Mouse (Mus musculus) cerebellum, postnatal 14 days (tissue): ENCODE measurements at regions not wholly inside any gene's neighbourhood (a gene's known extent, or its start where the extent isn't known, plus 50 kb on each side); places are given as distances from the start of the nearest gene placed in this dataset.
"Not testable (repeated sequence)": the region's sequence is repeated elsewhere in the genome, so short reads cannot be mapped to it uniquely, and the experiment has no call there.

Source experiments
- DNase-seq, 2 experiments: peaks; one replicate each; pipeline ENCODE4 v3.0.0; 2021; ENCODE audit warnings: mixed read lengths in 2 of 2

DNA sequence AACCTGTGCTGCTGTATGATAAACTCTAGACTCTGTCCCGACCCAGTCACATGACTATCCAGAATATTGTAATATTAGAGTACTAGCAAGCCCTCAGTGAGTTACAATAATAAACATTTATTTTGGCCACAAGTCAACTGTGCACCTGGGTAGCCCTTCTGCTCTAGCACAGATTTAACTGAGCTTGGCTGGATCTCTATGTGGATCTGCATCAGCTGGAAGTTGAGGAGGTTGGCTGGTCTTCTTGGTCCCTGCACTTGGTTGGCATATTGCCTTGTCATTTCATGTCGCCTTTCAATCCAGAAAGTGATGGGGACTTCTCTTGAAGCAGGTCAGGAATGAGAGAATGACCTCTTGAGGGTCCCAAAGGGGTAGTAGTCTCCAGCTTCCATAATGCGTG is 191.5 kb downstream of the Kctd12 start:
- peak; percentile 45 to 73 for DNase-seq

DNA sequence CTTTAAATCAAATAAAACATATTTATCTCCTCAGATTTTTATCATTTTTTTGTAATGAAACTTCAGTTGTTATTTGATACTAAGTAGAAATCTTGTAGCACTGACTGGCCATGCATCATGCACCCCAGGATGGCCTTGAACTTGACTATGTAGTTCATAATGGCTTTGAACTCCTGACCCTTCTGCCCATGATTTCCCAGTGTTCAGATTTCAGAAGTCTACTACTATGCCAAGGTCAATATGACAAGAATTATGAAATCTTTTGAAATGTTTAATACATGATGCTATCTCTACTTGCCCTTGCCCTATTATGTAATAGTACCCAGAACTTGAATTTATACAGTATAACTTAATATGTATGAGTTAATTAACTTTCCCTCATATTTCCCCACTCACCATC is 200.2 kb downstream of the Kctd12 start:
- no peak for DNase-seq

DNA sequence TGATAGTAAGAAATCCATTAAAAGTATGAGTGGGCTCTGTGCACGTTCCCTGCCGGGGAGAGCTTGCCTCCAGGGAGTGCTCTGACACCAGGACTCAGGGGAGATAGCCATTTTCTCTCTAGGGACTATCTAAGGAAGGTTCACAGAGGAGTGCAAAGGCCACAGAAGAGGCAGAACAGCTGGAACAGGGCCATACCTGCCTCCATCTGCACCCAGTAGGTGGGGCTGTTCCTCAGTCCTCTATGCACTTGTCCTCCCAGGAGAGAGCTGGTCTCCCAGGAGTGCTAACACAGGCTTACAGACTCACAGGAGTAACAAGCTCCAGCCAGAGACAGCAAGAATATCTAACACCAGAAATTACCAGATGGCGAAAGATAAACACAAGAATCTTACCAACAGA is 212.7 kb downstream of the Kctd12 start:
- peak; percentile 30 to 52 for DNase-seq

DNA sequence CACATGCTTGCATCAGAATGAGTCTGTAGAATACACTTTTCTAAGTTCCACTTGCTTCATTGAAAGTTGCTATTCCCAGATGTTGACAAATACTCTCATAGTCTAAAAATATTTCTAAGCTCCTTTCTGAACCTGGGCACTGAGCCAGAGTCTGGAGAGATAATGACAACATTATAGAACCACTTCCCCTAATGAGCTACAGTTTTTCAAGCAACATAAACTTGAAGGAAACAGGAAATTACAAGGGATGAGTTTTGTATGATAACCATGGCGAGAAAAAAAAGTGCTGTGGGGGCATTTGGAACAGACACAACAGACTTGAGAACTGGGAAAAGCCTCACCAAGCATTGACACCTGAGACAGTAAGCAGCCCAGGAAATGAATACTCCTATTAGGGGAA is 233.8 kb downstream of the Kctd12 start:
- no peak for DNase-seq

DNA sequence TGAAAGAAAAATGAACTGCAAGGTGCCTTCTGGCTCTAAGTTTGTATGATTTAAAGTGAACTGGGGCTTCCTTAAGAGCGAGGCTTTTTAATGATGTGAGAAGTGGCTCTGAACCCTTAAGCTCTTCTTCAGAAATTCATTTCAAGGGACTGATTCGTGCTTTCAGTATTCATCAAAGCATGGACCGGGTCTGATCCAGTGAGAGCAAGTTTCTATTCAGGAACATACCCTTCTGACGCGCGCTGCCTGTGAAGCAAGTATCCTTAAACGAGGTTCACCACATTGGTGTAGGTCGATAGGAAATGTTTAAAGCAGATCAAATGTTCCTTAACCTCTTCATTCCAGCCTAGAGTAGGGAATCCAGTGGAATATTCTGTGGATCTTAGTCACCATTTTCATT is 240.1 kb downstream of the Kctd12 start:
- no peak for DNase-seq

DNA sequence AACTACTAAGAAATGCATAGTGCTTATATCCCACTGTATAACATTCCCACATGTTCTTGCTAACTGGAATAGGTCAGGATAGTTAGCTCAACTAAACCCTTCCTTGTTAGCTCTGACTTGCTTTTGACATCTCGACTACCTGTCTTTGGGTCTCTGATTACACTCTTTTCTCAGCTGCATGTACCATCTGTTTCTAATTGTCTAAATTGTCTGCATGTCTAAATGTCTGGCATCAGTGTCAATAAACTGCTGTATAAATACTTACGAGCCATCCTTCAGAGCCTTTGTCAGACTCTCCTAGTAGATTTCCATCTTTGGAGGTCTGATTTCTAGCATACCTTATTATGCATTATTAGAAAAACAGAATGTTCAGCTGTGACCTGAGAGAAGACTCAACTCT is 245.8 kb downstream of the Kctd12 start:
- no peak for DNase-seq

DNA sequence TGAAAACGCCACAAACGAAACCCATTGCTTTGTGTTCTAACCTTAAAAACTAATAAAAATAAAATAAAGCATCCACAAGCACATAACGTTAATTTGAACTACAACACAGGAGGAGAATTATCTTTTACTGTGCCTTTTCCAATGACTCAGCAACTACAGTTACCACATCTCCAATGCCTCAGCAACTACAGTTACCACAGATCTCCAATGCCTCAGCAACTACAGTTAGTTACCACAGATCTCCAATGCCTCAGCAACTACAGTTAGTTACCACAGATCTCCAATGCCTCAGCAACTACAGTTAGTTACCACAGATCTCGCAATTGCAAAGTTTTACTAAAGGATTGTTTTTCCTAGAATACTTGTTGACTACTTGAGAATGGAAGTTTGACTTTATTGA is 248.7 kb downstream of the Kctd12 start:
- not testable (repeated sequence) for DNase-seq

DNA sequence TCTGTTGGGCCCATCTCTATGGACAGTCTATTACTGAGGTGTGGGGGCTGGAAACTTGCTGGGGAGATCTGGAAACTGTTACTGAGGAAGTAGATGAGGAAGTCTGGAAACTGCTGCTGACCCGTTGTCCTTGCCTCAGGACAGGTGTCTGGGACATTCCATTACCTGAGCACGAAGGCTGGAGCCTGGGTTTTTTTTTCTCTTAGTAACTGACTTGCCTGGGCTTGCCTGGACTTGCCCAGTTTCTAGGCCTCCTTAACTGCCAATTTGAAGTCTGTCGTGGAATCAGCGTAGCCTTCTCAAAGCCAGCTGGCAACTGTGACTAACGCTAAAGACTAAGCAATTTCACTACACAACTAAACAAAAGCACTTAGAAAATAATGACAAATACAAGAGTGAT is 250.7 kb downstream of the Kctd12 start:
- peak; percentile 2 to 17 for DNase-seq

DNA sequence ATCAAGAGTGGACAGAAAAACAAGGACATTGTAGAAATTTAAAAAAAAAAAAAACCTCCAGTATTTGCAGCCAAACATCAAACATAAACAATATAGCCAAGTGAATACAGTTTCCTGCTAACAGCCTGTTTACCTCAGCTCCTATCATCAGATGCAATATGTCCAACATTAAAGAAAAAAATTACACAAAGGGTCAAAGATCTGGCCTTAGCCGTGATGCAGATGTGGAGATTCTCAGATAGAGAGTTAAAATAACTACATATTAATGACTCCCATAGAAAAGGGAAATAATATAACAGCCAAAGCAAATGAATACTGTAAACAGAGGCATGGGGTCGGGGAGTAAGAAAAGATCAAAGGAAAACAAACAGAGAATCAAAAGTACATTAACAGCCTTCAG is 259.8 kb downstream of the Kctd12 start:
- DNase-seq = no peak

DNA sequence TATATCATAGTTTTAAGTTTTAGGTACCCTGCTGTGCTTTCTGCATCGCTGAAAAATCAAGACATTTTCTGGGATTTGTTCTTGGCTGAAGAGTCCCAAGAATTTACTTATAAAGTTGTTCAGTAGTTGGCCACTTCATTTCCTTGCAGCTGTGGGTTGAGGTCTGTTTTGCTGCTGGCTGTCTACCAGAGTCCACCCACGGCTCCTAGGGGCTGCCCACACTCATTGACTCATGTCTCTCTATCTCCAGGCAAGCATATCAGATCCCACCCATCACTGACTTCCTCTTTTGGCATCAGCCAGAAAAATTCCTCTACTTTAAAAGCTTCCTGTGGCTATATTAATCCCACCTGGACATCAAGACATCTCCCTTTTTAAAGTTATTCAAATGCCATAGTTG is 263.9 kb downstream of the Kctd12 start:
- DNase-seq = no peak

DNA sequence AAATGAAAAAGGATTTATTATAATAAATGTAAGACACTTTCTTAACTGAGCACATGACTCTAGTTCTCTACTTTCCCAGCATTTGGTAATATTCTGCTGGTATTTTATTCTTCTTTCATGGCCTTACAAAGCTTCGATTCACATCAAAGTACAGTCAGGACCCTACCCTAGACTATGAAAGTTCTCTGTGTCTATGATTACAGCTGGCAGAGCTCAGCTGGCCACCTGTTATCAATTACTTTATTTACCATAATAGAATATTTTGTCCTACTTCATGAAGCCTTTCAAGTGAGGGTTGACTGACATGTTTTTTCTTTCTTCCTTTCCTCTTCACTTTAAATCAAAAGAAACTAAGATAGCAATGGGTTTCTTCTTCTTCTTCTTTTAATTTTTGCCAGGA is 269.8 kb downstream of the Kctd12 start:
- no peak for DNase-seq

DNA sequence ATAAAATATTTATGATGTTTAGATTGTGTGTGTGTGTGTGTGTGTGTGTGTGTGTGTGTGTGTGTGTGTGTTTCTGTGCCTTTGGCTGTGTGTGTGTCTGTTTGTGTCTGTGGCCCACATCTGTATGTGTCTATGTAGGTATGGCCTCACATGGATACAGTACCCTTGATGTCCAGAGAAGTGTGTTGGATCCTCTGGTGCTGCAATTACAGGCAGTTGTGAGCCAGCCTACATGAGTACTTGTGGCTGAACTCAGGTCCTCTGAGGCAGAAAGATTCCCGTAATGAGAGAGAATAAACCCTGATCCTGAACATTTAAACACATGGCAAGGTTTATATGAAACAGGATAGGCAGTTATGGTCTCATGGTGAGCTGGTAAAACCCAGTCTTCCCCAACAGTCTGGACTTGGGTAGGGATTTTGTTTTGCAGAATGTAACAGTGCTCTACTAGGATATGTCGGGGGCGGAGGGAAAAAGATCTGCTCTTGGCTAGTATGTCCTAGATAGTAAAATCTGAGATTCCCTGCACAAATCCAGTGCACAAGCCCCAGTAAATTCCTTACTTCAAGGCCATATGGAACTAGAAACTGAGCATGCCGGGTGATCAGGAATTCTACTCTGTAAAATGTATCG is 275.6 kb downstream of the Kctd12 start:
- DNase-seq = no peak

DNA sequence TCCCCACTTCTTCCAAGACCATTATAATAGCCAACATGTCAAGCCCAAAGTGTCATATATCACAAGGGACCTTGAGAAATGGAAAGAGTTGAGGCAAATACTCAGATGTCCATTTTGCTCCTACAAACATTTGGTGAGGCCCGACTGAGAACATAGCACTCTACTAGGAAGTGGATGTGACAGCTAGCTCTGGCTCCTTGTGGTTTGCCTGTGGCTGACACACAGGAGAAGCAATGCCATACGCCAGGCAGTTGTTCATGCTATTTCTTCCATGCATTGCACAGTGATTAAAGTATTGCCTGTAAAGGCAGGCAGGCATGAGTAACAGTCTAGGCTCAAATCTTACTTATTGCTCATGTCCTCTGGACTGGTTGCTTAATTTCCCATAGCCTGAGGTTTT is 281.3 kb downstream of the Kctd12 start:
- no peak for DNase-seq

DNA sequence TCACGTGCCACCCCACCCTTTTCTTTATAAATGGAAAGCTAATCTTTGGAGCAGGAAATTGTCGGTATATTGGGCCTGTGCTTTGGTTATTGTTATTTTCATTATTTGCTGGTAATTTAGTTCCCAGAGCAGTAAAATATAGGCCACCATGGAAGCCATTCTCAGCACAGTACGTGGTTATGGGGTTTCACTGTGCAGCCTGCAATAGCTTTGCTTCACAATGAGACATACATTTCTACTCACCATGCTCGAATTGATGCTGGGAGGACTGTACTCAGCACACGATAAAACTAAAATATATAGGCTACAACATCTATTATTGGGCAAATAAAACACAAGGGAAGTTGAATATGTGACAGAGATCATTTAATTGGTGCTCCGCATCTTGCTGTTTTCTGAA is 282.0 kb downstream of the Kctd12 start:
- no peak for DNase-seq

DNA sequence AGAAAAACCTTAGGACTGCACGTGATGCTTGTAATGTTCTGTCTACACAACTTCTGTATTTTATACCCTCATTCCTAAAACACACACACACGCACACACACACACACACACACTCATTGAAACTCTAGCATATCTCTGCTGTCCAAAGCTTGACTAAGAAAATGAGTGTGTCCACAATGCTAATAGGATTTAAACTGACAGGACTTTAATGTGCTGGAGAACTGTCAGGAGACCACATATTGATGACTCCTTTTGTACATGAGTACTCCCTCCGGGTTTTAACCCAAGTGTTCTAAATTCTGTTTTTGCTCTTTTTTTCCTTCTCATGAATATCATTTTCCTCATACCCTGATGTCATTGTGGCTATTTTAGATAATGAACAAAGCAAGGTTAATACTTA is 283.4 kb downstream of the Kctd12 start:
- no peak for DNase-seq

DNA sequence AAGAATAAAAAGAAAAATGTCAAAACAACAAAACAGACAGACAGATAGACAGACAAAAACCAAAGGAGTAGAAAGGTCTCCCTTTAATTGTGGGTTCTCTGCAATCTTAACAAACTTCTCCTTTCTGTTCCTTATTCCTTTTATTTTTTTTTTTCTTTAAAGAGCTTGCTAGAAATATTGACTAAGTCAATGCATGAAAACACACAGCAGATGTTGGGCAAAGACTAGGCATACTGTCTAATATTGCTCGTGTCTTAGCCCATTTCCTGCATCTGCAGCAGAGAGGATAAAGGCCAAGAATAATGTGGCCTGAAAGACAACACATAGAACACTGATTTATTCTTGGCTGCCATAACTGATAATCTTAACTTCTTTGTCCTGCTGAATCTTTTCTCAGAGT is 295.6 kb downstream of the Kctd12 start:
- no peak for DNase-seq

DNA sequence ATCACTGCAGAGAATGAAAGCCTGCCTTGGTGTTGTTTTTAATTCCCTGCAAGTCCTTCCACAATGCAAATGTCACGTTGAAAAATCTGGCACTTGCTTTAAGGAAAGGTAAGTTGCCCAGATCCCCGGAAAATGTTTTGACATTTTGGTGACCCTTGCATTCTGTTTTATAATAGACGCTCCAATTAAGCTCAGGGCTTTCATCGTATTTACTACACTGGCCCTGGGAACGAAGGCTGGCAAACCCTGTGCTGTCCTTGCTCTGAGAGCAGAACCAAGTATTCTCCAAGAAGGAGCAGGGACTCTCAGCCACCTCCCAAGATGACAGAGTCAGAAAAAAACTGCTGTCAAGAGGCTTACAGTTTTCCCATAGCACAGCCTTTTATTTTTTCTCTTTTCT is 305.9 kb downstream of the Kctd12 start:
- no peak for DNase-seq

DNA sequence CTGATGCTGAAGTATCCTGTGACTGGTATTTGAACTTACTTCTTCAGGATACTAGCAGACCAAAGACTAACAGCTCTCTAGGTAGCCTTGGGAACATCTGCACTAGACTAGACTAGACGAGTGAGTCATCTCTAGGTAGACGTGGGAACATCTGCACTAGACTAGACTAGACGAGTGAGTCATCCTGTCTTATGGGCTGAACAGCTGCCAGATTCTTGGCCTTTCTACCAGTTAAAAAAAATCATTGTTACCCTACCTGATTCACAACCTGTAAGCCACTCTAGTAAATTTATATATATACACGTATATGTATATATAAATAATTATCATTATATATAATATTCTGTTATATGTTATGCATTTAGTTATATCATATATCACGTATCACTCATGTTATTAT is 307.8 kb downstream of the Kctd12 start:
- no peak for DNase-seq

DNA sequence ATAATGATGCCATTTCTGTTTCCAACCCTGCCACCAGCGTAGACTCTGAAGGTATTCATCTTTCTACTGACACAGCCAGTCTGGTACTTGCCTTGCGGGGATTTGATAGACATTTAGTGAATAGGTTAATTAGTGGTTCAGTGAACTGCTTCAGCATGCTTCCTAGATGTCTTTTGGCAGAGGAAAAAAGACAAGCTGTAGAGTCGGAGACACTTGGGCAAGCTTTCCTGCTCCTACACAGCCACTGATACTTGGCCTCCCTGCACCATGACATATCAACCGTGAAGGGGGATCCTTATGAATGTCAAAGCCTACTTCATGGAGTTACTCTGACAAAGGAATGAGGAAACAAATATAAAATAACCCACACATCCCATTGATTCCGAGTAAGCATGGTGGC is 308.7 kb downstream of the Kctd12 start:
- no peak for DNase-seq

DNA sequence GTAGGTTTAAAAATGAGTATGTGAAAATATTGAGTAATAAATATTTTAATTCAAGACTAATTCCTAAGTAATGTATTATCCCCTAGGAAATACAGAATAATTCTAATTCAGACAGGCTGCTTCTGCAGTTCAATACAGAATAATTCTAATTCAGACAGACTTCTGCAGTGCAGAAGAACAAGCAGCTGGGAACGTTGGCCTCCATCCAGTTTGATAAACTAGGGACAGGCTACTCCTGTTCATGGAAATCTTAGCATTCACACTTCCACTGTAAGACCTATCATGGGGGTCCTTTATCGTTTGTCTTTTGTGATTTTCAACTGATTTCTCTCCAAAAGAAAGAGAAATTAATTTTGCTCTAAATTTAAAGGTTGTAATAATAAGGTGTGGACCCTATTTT is 319.2 kb downstream of the Kctd12 start:
- DNase-seq = peak; percentile 18 to 30

DNA sequence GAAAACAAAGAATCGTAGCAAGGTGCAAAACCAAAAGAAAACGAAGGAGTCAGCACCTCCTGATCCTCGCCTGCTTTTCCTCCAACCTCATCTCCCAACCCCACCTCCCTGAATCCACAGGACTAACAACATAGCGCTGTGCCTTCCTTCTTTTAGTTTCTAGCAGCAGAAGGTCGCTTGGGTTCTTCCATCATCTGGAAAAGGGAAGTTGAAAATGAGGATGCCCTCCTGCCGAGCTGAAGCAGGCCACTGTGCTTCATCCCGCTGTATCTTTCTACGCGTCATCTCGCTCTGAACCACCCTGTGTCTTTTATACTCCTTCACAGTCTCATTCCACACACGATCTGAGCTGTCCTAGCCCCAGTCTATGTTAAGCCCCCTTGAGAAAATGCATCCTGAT is 322.1 kb downstream of the Kctd12 start:
- DNase-seq = no peak

DNA sequence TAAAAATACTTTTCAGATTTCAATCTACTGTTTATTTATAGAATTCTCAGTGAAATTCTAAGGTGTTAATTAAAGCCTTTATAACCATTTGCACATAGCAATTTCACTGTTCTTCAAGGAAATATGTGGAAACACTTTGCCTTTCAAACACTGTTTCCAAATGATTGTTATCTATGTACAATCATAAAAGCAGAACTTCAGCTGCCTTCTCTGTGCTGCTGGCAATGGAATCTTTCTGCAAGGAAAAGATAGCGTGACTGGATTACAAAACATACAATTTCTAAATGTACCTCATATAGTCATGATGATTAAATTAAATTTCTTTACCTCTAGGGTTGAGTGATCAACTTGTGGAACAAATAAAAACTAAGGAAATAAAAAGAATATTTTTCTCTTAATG is 326.2 kb downstream of the Kctd12 start:
- no peak for DNase-seq

DNA sequence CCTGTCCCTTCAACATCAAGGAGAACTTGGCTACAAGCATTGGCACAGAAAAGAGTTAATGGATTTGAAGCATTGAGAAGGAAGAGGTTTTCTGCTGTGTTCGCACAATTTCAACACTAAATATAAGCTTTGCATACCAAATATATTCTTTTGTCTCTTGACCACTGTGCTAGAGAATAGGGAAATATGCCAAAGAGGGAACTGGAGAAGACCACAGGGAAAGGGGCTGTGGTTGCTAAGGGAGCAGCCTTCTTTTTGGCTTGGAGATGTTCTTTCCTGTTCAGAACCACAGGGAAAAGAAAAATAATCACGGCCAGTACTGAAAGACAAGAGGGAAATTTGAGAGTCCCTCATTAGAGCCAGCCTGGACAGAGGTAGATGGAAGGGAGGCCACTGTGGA is 352.8 kb downstream of the Kctd12 start:
- DNase-seq = no peak

DNA sequence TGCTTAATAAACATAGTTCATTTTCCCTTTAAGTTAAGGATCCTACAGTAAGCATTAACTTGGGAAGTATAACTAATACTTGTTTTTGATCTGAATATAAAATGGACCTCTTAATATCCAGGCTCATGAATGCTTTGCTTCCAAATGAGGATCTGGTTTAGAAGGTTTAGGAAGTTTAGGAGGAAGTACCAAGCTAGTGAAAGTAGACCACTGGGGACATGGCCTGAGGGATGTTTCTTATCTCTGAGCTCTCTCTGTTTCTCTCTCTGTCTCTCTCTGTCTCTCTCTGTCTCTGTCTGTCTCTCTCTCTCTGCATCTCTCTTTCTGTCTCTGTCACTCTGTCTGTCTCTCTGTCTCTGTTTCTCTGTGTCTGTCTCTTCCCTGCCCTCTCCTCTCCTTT is 360.9 kb downstream of the Kctd12 start:
- DNase-seq = no peak

DNA sequence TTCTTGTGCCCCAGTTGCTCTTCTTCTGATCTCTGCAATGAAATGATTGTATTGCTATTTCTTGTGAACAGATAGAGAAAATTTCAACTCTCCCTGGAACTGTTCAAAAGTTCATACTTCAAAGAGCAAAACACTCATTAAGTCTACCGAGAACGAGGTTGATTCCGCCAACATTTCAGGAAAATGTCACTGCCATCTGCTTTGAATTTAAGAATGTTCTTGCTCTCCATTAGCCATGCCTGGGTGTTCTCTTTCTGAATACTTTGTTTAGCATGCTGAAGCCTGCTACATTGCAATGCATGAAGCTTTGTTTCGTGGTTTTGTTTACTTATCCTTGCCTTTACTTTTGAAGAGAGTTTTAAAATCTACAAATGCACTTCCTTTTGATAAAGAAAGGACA is 363.4 kb downstream of the Kctd12 start:
- DNase-seq = no peak
